Mouse (Mus musculus): Measurements from ENCODE around the gene Soat1.

The Soat1 gene

DNA sequence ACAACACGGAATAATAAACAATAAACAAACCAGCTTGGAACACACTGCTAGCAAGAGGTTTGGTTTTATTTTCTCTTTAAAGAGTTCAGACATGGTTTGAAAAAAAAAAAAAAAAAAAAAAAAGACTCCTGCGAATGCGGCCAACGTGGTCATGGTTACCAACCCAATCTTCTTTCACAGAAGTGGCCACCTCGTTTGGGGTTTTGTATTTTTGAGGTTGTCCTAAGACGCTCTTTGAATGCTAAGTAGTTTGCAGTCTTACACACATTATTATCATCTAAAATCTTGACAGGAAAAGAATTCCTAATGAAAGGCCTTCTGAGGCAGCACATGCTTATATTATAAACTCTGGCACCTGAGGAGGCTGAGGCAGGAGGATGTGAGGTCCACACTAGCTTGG is 45.7 kb downstream of the Soat1 start:
- in situ Hi-C loops (cut with MboI, MseI), result no loop called here

DNA sequence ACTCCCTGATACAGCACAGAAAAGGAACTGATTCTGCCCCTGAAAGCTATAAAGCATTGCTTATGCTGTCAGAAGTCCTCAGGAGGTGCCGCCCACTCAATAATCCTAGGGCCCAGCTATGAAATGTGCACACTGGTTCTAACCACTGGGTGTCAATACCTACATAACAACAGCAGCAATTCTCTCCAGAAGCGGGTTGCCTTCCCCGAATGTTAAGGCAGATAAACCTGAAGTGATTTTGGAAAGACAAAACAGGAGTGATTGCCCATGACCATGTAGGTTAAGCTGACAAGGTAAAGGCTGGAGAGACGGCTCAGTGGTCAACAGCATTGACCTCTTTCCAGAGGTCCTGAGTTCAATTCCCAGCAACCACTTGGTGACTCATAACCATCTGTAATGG is 48.4 kb downstream of the Soat1 start:
- in situ Hi-C loops (cut with MboI, MseI), result no loop called here

DNA sequence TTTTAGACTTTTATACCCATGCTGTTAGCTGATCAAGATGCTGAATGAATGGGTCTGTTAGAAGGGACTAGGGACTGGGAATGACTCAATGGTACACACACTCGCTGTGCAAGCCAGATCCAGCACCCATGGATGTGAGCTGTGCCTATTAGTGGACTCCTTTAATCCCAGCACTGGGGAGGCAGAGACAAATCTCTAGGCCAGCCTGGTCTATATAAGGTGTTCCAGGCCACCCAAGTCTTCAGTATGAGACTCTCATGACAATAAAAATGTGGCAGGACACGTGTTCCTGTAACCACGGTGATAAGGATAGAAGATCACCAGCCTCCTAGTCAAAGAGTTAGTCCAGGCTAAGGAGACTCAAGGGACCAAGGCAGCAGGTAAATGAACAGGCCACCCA is 50.1 kb downstream of the Soat1 start:
- in situ Hi-C loops (cut with MboI, MseI), result no loop called here

DNA sequence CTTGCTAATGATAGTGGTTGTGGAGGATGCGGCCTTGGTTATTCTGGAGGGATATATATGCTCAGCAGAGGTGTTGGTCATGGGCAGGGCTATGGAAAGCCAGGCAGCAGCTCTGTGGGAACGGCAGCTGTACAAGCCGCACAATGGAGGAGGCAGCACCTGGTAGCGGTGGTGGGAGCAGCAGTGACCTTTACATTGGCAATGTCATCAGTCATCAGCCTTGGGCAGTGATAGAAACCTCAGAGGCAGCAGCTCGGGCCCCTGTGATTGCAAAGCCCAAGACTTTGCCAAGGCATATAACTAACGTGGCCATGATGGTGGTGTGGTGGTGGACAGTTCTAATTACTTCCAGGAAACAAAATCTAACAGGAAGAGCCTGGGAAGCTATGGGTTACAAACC is 50.6 kb downstream of the Soat1 start:
- in situ Hi-C loops (cut with MboI, MseI), result no loop called here

DNA sequence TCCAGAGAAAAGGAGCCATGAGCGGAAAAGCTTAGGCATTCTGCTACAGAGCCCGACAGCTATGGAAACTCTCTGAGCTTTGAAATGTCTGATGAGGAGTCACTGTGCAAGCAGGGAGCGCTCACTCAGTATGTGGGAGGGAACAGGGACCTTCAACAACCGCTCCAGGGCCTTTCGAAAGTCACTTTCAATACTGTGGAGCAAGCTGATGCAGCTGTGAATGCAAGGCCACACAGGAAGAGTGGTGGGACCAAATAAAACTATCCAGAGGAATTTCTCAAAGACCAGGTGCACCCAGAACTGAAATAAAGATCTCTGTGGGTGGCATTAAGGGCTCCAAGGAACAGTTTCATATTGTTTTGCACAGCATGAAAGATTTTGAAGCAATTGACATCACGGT is 51.3 kb downstream of the Soat1 start:
- in situ Hi-C loops (cut with MboI, MseI), result no loop called here

DNA sequence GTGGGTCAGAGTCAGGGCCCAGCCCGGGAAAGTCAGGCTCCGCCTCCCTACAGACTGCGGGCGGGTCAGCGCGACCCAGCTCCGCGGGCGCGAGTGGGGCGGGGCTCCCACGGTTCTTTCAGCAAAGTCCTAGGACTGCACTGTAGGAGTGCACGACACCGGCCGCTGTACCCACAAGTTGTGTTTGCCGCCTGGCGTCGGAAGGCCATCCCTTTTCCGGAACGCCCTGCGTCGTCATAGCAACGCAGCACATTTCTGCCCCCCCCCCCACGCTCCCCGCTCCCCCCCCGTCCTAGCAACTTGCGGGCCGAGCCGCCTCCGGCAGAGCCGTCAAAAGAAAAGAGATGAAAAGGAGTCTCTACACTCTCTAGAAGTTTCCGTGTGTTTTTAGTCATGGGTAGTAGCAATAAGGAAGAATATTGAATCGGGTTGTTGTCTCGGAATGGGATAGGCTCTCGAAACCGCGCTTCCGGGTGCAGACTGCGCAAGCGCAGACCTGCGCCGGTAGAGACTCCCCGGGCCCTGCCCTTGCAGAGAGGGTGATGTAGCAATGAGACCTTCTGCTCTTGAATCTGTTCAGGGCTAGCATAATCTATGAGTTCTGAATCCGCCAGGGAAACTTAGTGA is 53.3 kb downstream of the Soat1 start, which contains the start of gene Axdnd1:
TSS of gene Axdnd1 (minus strand) at position 489 of the 627 bp plus-strand sequence.
- in situ Hi-C loops (cut with MboI, MseI), result no loop called here

DNA sequence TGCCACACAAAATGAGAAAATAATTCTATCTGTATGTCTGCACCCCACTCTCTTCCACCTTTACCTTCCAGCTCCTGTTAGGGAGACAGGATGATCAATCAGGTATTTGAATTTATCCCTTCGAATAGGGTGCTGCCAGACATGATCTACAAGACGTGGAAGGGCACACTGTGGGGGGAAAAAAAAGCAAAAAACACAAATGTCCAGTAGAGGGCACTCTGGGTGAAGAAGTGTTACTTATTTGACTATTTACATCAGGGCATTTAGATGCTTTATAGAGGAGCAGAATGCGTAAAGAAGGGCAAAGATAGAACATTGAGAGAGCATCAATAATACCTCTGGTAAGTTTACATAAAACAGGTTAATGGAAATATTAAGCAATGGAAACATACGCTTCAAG is 56.0 kb downstream of the Soat1 start:
- in situ Hi-C loops (cut with MboI, MseI), result no loop called here

DNA sequence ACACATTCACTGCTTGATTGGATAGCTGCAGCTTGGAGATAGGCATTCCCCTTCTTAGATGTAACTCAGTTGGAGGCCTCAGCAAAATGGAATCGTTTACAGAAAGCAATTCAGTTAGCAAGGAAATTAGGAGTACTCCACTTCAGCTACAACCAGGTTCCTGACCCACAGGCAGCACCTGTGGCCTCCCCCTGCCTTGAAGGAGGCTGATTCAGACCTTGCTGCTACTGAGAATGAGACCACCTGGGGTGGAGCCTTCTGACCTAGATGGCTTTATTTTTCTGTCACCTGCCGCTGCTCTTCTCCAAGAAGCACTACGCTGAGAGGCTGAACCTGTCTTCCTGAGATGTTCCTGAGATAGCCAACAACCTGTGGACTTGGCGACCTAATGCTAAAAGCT is 65.6 kb downstream of the Soat1 start:
- in situ Hi-C loops (cut with MboI, MseI), result loop anchor here (10.0 kb wide), 1 partner anchor 294 kb away; no protein-coding TSS in a partner anchor

DNA sequence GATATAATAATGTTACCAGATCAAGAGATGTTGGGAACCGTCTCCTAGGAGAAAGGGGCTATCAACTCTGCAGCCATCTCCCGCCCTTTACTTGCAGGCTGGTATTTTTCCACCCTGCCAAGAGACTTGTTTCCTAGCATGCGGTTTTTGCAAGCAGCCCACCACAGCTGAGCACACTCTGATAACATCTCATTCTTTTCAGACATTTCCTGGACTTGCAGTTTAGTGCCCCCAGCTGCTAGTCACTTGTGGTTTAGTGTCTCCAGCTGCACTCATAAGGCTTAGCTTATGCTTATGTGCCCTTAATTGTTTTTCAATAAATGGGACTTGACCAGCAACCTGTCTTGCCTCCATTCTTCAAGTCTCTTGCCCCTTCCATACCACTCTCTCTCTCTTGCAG is 66.1 kb downstream of the Soat1 start:
- in situ Hi-C loops (cut with MboI, MseI), result loop anchor here (10.0 kb wide), 1 partner anchor 293 kb away; no protein-coding TSS in a partner anchor

DNA sequence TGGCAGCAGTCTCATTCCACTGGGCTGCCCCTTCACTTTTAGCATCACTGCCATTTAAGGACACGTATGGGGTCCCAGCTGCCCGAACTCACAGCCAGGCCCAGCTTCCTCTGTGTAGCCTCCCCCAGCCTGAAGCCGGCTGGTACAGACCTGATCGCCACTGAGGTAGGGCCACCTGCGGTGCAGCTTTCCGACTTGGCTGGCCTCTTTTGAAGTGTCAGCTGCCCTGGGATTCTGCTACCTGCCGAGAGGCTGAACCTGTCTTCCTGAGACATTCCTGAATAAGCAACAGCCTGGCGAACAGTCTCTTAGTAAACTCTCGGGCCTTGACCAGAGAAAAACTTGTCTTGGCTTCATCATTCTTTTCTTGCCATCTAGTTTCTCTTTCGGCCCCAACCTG is 70.9 kb downstream of the Soat1 start:
- in situ Hi-C loops (cut with MboI, MseI), result loop anchor here (10.0 kb wide), 1 partner anchor 288 kb away; no protein-coding TSS in a partner anchor

DNA sequence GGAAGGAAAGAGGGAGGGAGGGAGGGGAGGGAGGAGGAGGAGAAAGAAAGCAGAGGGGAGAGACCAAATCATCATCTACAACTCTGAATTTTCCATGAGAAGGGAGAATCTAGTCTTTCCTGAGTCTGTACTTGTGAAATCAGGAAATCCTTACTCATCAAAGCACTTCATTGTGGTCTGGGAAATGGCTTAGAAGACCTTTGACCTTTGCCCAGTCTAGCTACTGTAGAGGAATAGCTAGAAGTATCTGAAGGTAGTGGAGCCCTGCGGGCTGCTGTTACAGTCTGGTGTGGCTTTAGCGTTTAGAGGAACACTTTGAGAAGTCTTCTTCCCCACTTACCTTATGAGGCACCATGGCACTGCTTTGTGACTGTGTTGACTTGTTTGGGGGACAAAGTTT is 71.6 kb downstream of the Soat1 start:
- in situ Hi-C loops (cut with MboI, MseI), result loop anchor here (10.0 kb wide), 1 partner anchor 288 kb away; no protein-coding TSS in a partner anchor

DNA sequence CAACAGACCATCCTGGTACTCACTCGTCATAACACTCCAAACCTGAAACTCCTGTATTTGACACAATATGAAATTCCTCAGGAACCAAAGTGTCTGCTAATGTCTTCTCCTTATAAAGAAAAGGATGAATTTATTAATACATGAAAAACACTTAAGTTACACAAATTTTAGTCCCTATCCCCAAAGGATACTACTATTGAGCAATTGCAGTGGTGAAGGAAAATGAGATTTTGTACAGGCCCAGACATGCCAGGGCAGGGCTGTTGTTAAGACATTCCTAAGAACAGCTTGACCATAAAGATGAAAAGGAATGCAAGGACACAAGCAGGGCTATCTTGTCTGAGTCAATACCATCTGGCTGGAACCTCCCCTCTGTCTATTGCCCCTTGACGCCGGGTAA is 74.0 kb downstream of the Soat1 start:
- in situ Hi-C loops (cut with MboI, MseI), result loop anchor here (10.0 kb wide), 1 partner anchor 285 kb away; no protein-coding TSS in a partner anchor

DNA sequence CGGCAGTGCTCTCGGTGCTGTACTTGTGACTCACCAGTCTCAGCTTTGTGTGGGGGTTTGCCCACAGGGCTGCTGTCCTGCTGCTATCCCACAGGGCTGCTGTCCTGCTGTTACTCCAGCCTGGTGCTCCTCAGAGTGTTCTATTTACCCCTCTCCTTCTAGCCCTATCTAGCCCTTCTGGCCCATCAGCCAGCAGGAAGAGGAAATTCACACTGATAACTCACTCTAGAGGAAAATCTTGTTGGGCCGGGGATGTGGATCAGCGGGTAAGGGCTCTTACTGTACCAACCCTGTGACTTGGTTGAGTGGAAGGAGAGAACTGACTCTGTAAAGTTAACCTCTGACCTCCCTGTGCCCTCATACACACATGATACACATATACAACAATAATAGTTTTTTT is 81.0 kb downstream of the Soat1 start:
- in situ Hi-C loops (cut with MboI, MseI), result no loop called here

DNA sequence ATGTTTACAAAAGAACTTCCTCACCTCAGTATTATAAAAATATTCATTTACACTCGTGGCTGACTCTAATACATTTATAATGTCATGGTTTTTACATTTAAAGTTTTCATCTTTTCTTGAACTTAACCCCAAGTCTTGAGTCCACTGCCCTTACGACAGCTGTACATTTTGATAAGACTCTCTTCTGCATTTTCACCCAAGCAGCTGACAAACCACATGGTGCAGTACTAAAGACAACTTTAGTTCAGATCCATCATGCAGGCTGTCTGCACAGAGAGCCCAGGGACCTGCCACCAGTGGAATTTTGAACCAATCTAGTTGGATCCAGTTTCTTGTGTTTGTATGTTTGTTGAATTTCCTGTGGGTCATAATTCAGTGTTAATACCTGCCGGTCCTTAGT is 87.3 kb downstream of the Soat1 start:
- in situ Hi-C loops (cut with MboI, MseI), result no loop called here

DNA sequence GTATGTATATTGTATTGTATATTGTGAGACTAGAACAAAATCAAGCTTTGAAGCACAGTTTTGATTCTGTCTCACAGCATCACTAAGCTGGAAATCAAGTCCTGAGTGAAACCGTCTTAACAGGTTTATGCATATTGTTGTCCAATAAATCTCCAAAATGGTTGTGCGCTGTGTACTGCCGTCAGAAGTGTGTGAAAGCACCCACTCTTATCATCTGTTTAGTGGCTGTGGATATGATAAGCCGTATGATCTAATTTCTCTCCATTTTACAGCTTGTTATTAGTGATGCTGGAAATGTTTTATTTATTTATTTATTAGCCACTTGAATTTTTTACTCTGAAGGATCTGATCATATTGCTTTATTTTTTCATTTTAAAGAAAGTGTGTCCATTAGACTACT is 87.9 kb downstream of the Soat1 start:
- in situ Hi-C loops (cut with MboI, MseI), result no loop called here

DNA sequence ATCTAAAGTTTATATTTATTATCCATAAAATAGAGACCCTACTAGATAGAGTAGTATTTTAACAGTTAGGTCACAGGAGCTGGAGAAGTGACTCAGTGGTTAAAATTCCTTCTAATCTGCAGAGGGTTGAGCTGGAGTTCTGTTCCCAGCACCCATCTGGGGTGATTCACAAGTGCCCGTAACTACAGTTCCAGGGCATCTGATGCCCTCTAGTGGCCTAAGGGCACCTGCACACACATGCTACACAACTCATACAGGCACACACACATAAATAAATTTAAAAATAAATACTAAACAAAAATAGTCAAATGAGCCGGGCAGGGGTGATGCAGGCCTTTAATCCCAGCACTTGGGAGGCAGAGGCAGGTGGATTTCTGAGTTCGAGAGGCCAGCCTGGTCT is 92.9 kb downstream of the Soat1 start:
- in situ Hi-C loops (cut with MboI, MseI), result no loop called here
